Mouse (Mus musculus): Measurements from ENCODE around the gene Cep63. TPM values are rescaled to one million over a fixed set of nuclear protein-coding genes. Genes with fewer than 3 reads are reported as not detected.
A peak's percentile ranks its signal among the peaks of the same experiment; 100 is the strongest.

Cep63 gene
- polyA plus RNA-seq, 1 experiment from 2014 or later = 52.1 TPM

- no peak for DNase-seq (ENCODE audit: low spot score)
- H3K4me2 ChIP-seq (ENCODE audit: low read length) = no peak overlapping the region
- no peaks in the 10 kb centered on the region for H3K27me3 ChIP-seq (ENCODE audit: insufficient read depth, low read length)
- no peak for ATAC-seq (replicated peaks; ENCODE audit: low FRiP score, low read depth)
- H3K4me1 ChIP-seq (replicated peaks; ENCODE audit: insufficient read depth, low read length) = no peaks in the 10 kb centered on the region; the same call in 1 of the 2 replicates
- no peak overlapping the region for H3K9ac ChIP-seq (ENCODE audit: low read depth, low read length)
- no peak overlapping the region for H3K4me3 ChIP-seq (replicated peaks; ENCODE audit: low read depth, low read length)
- TF ChIP-seq CTCF (IDR thresholded peaks at IDR 0.05; ENCODE audit: low read depth) = no peak
- H3K27ac ChIP-seq = no peak overlapping the region
- WGBS = 78% methylated on average over 8 of the region's 8 CpGs
- H3K36me3 ChIP-seq (ENCODE audit: insufficient read depth, low read length) = peaks cover 6% of the 10 kb centered on the region; the same call in 1 of the 2 replicates
- no peaks in the 10 kb centered on the region for H3K9me3 ChIP-seq (replicated peaks; ENCODE audit: low read length)
Observed at GRCm38 (mm10) chr9:102634453-102634852, 8.1 kb upstream of the Cep63 start.

DNA sequence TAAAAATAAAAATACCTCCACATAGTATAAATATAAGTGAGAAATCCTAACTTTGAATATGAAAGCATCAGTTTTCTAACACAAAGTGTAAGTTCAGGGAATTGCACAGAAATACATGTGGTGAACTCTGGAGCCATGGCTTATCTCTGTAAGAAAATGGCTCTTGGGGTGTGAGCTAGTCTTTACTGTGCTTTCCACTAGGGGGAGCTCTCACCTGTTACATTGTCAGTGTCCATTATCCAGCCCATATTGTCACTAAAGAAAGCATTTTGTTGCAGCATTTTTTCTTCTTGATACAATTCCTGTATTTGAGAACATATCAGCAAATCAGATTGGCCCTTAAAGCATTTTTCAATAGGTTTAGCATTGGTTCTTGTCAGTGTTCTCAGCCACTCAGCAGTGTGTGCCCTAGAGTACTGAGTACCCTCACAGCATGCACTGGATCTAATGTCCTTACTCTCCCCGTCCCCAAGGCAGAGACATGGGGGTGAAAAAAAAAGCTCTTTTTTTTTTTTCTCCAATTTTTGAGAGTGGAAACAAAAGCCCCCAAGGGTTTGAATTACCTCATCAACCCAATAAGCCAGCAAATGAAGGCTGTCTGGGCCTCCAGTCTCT, 6.7 kb upstream of the Cep63 start:
- WGBS = 64% methylated on average over 1 of the region's 1 CpGs
- no peak overlapping the region for H3K9ac ChIP-seq (ENCODE audit: low read depth, low read length)
- H3K9me3 ChIP-seq (replicated peaks; ENCODE audit: low read length) = no peaks in the 10 kb centered on the region
- H3K4me2 ChIP-seq (ENCODE audit: low read length) = no peak overlapping the region
- no peak overlapping the region for H3K4me3 ChIP-seq (replicated peaks; ENCODE audit: low read depth, low read length)
- no peak; the same call in 1 of the 2 replicates for ATAC-seq (replicated peaks; ENCODE audit: low FRiP score, low read depth)
- H3K27me3 ChIP-seq (ENCODE audit: insufficient read depth, low read length) = no peaks in the 10 kb centered on the region
- peak; percentile 94 for DNase-seq (ENCODE audit: low spot score)
- H3K36me3 ChIP-seq (ENCODE audit: insufficient read depth, low read length) = peaks cover 6% of the 10 kb centered on the region; the same call in 1 of the 2 replicates
- H3K4me1 ChIP-seq (replicated peaks; ENCODE audit: insufficient read depth, low read length) = no peaks in the 10 kb centered on the region
- peak; percentile 93 for TF ChIP-seq CTCF (IDR thresholded peaks at IDR 0.05; ENCODE audit: low read depth)
- no peak overlapping the region for H3K27ac ChIP-seq

DNA sequence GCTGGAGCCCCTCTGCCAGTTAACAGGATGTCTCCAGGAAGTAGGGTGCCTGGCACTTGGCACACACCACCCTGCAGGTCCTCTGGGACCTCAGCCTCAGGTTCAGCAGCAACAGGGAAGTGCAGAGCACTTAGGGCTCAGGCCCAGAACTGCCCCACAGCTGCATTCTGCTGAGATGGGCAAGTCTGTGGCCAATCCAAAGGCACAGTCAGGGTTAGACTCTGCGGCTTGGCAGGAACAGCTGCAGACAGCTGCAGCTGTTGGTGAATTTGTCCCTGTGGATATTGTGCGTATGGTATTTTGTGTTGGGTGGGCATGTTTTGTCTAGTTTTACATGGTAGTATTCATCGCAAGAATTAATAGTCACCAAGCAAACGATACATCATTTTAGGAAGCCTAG, 5.8 kb upstream of the Cep63 start:
- no peak for ATAC-seq (replicated peaks; ENCODE audit: low FRiP score, low read depth)
- Histone ChIP-seq H3K4me1 (replicated peaks; ENCODE audit: insufficient read depth, low read length) (no peaks in the 10 kb centered on the region), H3K4me3 (replicated peaks; ENCODE audit: low read depth, low read length) (no peak overlapping the region), H3K27me3 (ENCODE audit: insufficient read depth, low read length) (no peaks in the 10 kb centered on the region), H3K4me2 (ENCODE audit: low read length) (no peak overlapping the region), H3K36me3 (ENCODE audit: insufficient read depth, low read length) (peaks cover 6% of the 10 kb centered on the region; the same call in 1 of the 2 replicates), H3K9me3 (replicated peaks; ENCODE audit: low read length) (no peaks in the 10 kb centered on the region), H3K27ac (no peak overlapping the region), H3K9ac (ENCODE audit: low read depth, low read length) (0 out of 2 replicates have a peak overlapping the region, but pooled peaks have one; percentile 8)
- TF ChIP-seq CTCF (IDR thresholded peaks at IDR 0.05; ENCODE audit: low read depth) = no peak
- 77% methylated on average over 4 of the region's 4 CpGs for WGBS
- no peak for DNase-seq (ENCODE audit: low spot score)

- WGBS = 51% methylated on average over 2 of the region's 2 CpGs
- no peak overlapping the region for H3K27ac ChIP-seq
Observed at GRCm38 (mm10) chr9:102631589-102632147, 5.3 kb upstream of the Cep63 start.

GRCm38 (mm10) chr9:102629052-102629451, 2.7 kb upstream of the Cep63 start:
- no peak overlapping the region for H3K9ac ChIP-seq (ENCODE audit: low read depth, low read length)
- 62% methylated on average over 7 of the region's 7 CpGs for WGBS
- H3K36me3 ChIP-seq (ENCODE audit: insufficient read depth, low read length) = peaks cover 4% of the 10 kb centered on the region; the same call in 1 of the 2 replicates
- ATAC-seq (replicated peaks; ENCODE audit: low FRiP score, low read depth) = no peak
- DNase-seq (ENCODE audit: low spot score) = no peak
- no peaks in the 10 kb centered on the region for H3K9me3 ChIP-seq (replicated peaks; ENCODE audit: low read length)
- no peak overlapping the region for H3K27ac ChIP-seq
- no peaks in the 10 kb centered on the region for H3K27me3 ChIP-seq (ENCODE audit: insufficient read depth, low read length)
- H3K4me1 ChIP-seq (replicated peaks; ENCODE audit: insufficient read depth, low read length) = no peaks in the 10 kb centered on the region
- no peak overlapping the region for H3K4me3 ChIP-seq (replicated peaks; ENCODE audit: low read depth, low read length)
- H3K4me2 ChIP-seq (ENCODE audit: low read length) = no peak overlapping the region
- TF ChIP-seq CTCF (IDR thresholded peaks at IDR 0.05; ENCODE audit: low read depth) = no peak

More at GRCm38 (mm10) chr9:102631589-102632147, 5.3 kb upstream of the Cep63 start:
- H3K4me2 ChIP-seq (ENCODE audit: low read length) = no peak overlapping the region
- ATAC-seq (replicated peaks; ENCODE audit: low FRiP score, low read depth) (no peak), DNase-seq (ENCODE audit: low spot score) (no peak)
- peaks cover 6% of the 10 kb centered on the region; the same call in 1 of the 2 replicates for H3K36me3 ChIP-seq (ENCODE audit: insufficient read depth, low read length)
- no peak for TF ChIP-seq CTCF (IDR thresholded peaks at IDR 0.05; ENCODE audit: low read depth)
- no peaks in the 10 kb centered on the region for H3K9me3 ChIP-seq (replicated peaks; ENCODE audit: low read length)
- H3K4me3 ChIP-seq (replicated peaks; ENCODE audit: low read depth, low read length) = no peak overlapping the region
- H3K4me1 ChIP-seq (replicated peaks; ENCODE audit: insufficient read depth, low read length) = no peaks in the 10 kb centered on the region
- H3K9ac ChIP-seq (ENCODE audit: low read depth, low read length) = 0 out of 2 replicates have a peak overlapping the region, but pooled peaks have one; percentile 8
- H3K27me3 ChIP-seq (ENCODE audit: insufficient read depth, low read length) = no peaks in the 10 kb centered on the region

- no peak overlapping the region for H3K4me3 ChIP-seq (replicated peaks; ENCODE audit: low read depth, low read length)
- no peak for TF ChIP-seq CTCF (IDR thresholded peaks at IDR 0.05; ENCODE audit: low read depth)
- peak overlapping the region; percentile 84 for H3K4me2 ChIP-seq (ENCODE audit: low read length)
- H3K27me3 ChIP-seq (ENCODE audit: insufficient read depth, low read length) = no peaks in the 10 kb centered on the region
- DNase-seq (ENCODE audit: low spot score) = no peak
- H3K4me1 ChIP-seq (replicated peaks; ENCODE audit: insufficient read depth, low read length) = no peaks in the 10 kb centered on the region
- H3K36me3 ChIP-seq (ENCODE audit: insufficient read depth, low read length) = no peaks in the 10 kb centered on the region; the same call in 1 of the 2 replicates
- 0 out of 2 replicates have a peak overlapping the region, but pooled peaks have one; percentile 94 for H3K9ac ChIP-seq (ENCODE audit: low read depth, low read length)
- peak overlapping the region; percentile 92 for H3K27ac ChIP-seq
- no peaks in the 10 kb centered on the region for H3K9me3 ChIP-seq (replicated peaks; ENCODE audit: low read length)
- ATAC-seq (replicated peaks; ENCODE audit: low FRiP score, low read depth) = no peak
- WGBS = 67% methylated on average over 7 of the region's 7 CpGs
Observed at GRCm38 (mm10) chr9:102627442-102627841, 1.1 kb upstream of the Cep63 start.
